Mouse (Mus musculus) midbrain, postnatal 0 days (tissue): ENCODE results near the gene Clic1. TPM values are rescaled to one million over a fixed set of nuclear protein-coding genes. Genes with fewer than 3 reads are reported as not detected.
A peak's percentile ranks its signal among the peaks of the same experiment; 100 is the strongest.

ENCODE experiments used
- ATAC-seq: fragments of 200-750 bp; cut with Nextera tagmentation; 2 replicates; pipeline ENCODE4 v1.8.0; 2017; ENCODE audit warnings: moderate number of reproducible peaks, mild to moderate bottlenecking, moderate TSS enrichment, moderate library complexity; ENCODE audit not compliant: low FRiP score
- DNase-seq: peaks from one replicate; pipeline ENCODE4 v3.0.0-alpha.2; 2015; ENCODE audit warnings: low spot score
- H3K27ac ChIP-seq: fragments of 300-500 bp; sonication (generic); 2 replicates; pipeline ENCODE4 v1.5.1; 2014; ENCODE audit warnings: low read depth, mild to moderate bottlenecking, low read length, mixed read lengths
- H3K27me3 ChIP-seq: fragments of 300-500 bp; sonication (generic); 2 replicates; pipeline ENCODE4 v1.6.1; 2014; ENCODE audit warnings: low read length, control low read depth, mixed read lengths; ENCODE audit not compliant: insufficient read depth
- H3K36me3 ChIP-seq: fragments of 300-500 bp; sonication (generic); 2 replicates; pipeline ENCODE4 v1.6.1; 2014; ENCODE audit warnings: low read length, control low read depth, mixed read lengths; ENCODE audit not compliant: insufficient read depth
- H3K4me1 ChIP-seq: fragments of 300-500 bp; sonication (generic); 2 replicates; pipeline ENCODE4 v1.6.1; 2014; ENCODE audit warnings: mild to moderate bottlenecking, control low read depth, antibody characterized with exemption, low read length, mixed read lengths; ENCODE audit not compliant: insufficient read depth
- H3K4me2 ChIP-seq: fragments of 300-500 bp; sonication (generic); 2 replicates; pipeline ENCODE4 v1.6.1; 2014; ENCODE audit warnings: low read depth, mild to moderate bottlenecking, low read length, mixed read lengths; ENCODE audit not compliant: poor library complexity, severe bottlenecking
- H3K4me3 ChIP-seq: fragments of 300-500 bp; sonication (generic); 2 replicates; pipeline ENCODE4 v1.5.1; 2014; ENCODE audit warnings: low read depth, mild to moderate bottlenecking, low read length, moderate library complexity
- H3K9ac ChIP-seq: fragments of 300-500 bp; sonication (generic); replicated peaks from 2 replicates; pipeline ENCODE4 v1.6.1; 2014; ENCODE audit warnings: mild to moderate bottlenecking, low read length, moderate library complexity, mixed read lengths; ENCODE audit not compliant: poor library complexity, severe bottlenecking
- H3K9me3 ChIP-seq: fragments of 300-500 bp; sonication (generic); 2 replicates; pipeline ENCODE4 v1.6.1; 2016; ENCODE audit warnings: low read length, control low read depth
- CTCF ChIP-seq: IDR thresholded peaks from 2 replicates; pipeline ENCODE4 v1.5.1; 2016; ENCODE audit warnings: antibody characterized with exemption, mild to moderate bottlenecking
- WGBS: fragments of 180-500 bp; shearing (Covaris S2); extraction: QIAGEN DNeasy Blood & Tissue Kit; methylation state at CpG from one replicate; pipeline ENCODE4 v1.1.7; 2014; 5-methylcytosine and 5-hydroxymethylcytosine counted together
- polyA plus RNA-seq: library from polyadenylated mRNA; unstranded; fragments of >200 nt; fragmentation: Nextera tagmentation; extraction: Ambion mirVana; gene quantifications from 2 replicates; pipeline ENCODE4 v1.2.1, GENCODE M21; 2015
- total RNA-seq: library from RNA; depleted of rRNA; stranded (reverse); fragments of >200 nt; gene quantifications from 2 replicates; pipeline ENCODE4 v1.2.3, GENCODE M21; 2014

The Clic1 gene
- total and polyA plus RNA-seq, 2 experiments from 2014 or later, result 33.4 to 41.9 TPM

DNA sequence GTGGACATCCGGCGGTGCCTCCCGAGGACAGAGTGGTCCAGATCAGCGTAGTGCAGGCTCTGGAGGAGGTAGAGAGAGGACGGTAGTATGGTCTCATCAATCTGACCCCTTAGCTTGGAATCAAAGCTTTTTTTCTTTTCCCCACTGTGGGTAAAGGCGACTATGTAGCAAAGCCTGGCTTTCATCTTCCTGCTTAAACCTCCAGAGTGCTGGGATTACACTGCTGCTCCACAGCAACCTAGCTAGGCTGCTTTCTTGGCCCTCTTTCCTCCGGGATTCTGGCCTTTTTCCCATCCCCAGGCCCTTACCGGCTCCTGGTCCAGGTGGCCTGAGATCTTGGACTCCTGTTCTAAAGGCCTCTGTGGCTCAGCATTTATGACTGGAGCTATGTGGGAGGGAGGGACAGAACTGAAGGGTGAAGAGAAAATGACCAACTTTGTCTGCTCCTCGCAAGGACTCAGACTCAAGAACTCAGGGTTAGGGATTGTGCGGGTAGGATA is 14.7 kb downstream of the Clic1 start:
- Histone ChIP-seq H3K4me1 (peaks cover 4% of the 10 kb centered on the region), H3K9ac (no peak overlapping the region), H3K27me3 (peaks cover 20% of the 10 kb centered on the region; the same call in 1 of the 2 replicates), H3K4me3 (no peak overlapping the region), H3K27ac (no peak overlapping the region), H3K4me2 (no peak overlapping the region), H3K9me3 (no peaks in the 10 kb centered on the region), H3K36me3 (peaks cover 6% of the 10 kb centered on the region; the same call in 1 of the 2 replicates)
- WGBS, result 44% methylated on average over 10 of the region's 10 CpGs
- ATAC-seq, result no peak
- TF ChIP-seq CTCF, result no peak
- no peak for DNase-seq

DNA sequence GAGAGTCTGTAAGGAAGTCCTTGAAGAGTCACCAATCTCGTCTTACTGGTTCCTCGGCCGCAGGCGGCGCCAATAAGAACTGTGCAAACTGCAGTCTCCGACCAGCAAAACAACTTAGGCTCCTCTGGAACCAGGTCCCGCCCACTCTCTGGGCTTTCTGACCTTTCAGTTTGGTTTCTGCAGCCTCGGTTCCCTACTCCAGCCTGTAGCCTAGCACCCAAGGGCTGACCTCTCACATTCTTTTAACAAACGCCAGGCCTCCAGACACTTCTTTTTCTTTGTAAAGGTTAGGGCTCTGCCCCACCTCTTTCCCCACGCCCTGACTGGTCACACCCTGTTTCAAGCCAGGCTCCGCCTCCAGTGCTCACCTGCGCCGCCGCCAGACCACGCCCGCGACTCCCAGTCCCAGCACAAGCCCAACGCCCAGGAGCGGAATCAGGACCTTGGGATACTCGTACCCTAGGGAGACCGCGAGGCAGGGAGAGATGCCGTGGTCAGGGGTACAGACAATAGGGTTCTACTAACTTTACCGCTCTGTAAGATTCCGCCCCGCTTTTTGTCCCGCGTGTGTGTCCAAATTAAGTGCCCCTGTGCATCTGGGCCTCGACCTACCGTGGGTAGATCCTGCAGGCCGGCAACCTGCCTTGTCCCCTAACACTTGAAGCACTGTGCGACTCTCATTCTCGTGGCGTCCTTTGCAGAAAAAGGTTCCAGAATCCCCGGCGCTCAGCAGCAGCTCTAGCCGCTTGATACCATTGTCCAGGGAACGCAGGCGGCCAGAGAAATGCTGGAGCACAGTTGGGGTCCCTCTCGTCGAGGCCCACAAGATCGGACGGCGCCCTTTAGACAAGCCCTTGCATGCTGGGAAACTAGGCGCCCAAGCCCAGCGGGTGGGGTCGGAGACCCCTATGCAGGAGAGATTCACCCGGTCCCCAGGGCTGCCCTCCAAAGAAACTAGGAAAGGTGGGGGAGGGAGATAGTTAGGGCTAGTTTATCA is 15.5 kb downstream of the Clic1 start, which contains the start of gene Ly6g6c:
Ly6g6c (plus strand) TSS at position 438 of the 997 bp plus-strand sequence.
- H3K36me3 ChIP-seq, result peaks cover 6% of the 10 kb centered on the region; the same call in 1 of the 2 replicates
- no peak for ATAC-seq
- no peak within 1 kb of the TSS for H3K9ac ChIP-seq
- H3K27me3 ChIP-seq, result peaks cover 20% of the 10 kb centered on the region; the same call in 1 of the 2 replicates
- H3K4me1 ChIP-seq, result peaks cover under 1% of the 10 kb centered on the region
- TF ChIP-seq CTCF, result no peak
- no peaks in the 10 kb centered on the region for H3K9me3 ChIP-seq
- H3K27ac ChIP-seq, result no peak within 1 kb of the TSS
- peak within 1 kb of the TSS; percentile 38 for H3K4me2 ChIP-seq
- H3K4me3 ChIP-seq, result peak within 1 kb of the TSS; percentile 16; the same call in 1 of the 2 replicates
- DNase-seq, result peak; percentile 28
- WGBS, result 4% methylated on average over 47 of the region's 48 CpGs

DNA sequence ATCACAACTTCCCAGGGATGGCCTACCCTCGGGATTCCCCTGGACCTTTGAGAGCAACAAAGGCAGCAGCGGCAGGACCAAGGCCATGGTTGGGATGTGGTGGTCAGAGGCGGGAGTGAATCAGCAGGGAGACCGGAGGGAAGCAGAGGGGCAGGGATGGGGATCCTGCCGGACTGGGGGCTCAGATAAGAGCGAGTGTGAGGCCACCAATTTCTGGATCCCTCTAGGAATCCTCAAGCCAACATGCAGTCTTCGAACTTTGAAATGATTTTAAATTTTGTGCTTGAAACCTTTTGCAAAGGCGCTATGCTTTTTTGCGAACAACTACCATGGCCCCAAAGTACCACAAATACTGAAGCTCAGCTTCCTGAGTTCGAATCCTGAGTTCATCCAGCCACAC is 16.3 kb downstream of the Clic1 start, which contains the start of gene Mpig6b:
Mpig6b (minus strand) TSS at position 101 of the 400 bp plus-strand sequence.
- peak within 1 kb of the TSS; percentile 38 for H3K4me2 ChIP-seq
- H3K9ac ChIP-seq, result no peak within 1 kb of the TSS
- H3K4me3 ChIP-seq, result peak within 1 kb of the TSS; percentile 16; the same call in 1 of the 2 replicates
- no peak for TF ChIP-seq CTCF
- H3K9me3 ChIP-seq, result no peaks in the 10 kb centered on the region
- WGBS, result 50% methylated on average over 10 of the region's 10 CpGs
- H3K4me1 ChIP-seq, result no peaks in the 10 kb centered on the region; the same call in 1 of the 2 replicates
- no peak within 1 kb of the TSS for H3K27ac ChIP-seq
- ATAC-seq (no peak), DNase-seq (no peak)
- peaks cover 20% of the 10 kb centered on the region; the same call in 1 of the 2 replicates for H3K27me3 ChIP-seq
- H3K36me3 ChIP-seq, result peaks cover 6% of the 10 kb centered on the region; the same call in 1 of the 2 replicates

DNA sequence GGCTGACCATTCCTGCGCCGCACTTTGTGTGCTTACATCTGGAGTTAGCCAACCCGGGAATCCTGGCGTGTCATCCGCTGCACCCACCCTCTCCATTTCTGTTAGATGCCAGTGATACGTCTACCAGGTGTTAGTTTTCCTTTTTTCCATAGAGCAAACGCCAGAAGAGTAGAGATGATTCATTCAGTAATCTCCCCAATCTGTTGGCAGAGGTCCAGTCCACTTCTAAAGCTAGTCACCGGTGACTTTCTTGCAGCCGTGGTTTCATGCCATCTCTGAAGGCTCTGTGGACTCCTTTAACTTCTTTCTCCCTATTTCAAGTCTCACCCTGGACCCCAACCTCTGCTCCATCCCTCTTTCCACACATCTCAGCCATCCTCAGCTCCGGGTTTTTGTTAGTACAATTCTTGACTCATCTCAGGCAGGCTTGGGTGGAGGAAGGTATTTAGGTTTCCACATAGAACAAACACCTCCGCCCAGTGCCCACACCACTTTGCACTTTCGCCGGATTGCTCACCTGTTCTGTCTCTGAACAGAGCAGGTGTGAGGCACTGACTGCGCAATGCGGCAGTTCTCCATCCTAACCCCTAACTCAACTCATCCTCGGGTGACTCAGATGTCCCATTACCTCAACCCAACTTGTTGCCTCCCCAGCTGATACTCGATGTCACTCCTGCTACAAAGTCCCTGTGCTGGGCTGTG is 18.6 kb downstream of the Clic1 start:
- Histone ChIP-seq H3K27me3 (peaks cover 19% of the 10 kb centered on the region; the same call in 1 of the 2 replicates), H3K36me3 (no peaks in the 10 kb centered on the region), H3K9ac (no peak overlapping the region), H3K9me3 (no peaks in the 10 kb centered on the region), H3K4me2 (no peak overlapping the region), H3K4me3 (no peak overlapping the region), H3K27ac (no peak overlapping the region), H3K4me1 (no peaks in the 10 kb centered on the region; the same call in 1 of the 2 replicates)
- DNase-seq (no peak), ATAC-seq (no peak)
- TF ChIP-seq CTCF, result no peak
- WGBS, result 85% methylated on average over 17 of the region's 17 CpGs

DNA sequence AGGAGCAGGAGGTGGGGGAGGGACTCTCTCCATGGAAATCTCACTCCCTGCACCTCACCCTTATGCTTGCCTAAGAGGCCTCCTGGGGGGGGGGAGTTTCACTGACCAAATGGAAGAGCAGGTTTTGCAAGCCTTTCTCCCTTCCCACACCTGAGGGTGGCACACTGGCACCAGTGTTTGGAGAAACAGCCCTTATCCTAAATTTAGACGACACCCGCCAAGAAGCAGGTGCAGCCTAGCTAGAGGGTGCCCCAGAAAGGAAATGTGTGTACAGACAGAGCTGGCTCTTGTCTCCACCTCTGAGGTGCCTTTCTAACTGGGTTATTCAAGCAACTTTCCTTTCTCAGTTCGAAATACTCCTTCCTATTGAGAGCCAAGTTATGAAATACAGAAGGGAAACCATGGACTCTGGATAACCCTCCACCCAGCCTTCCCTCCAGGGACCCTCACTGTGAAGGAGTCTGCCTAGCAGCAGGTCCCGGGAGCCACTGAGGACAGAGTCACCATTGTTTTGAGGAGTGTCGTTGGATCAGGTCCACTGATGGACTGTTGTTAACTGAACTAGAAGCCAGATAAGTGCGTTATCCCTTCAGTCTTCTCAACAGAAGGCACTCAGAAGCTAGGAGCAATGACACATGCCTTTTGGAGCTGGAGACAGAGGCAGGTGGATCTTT is 20.9 kb downstream of the Clic1 start:
- no peak overlapping the region for H3K9ac ChIP-seq
- no peaks in the 10 kb centered on the region for H3K9me3 ChIP-seq
- DNase-seq (no peak), ATAC-seq (no peak)
- WGBS, result 57% methylated on average over 6 of the region's 6 CpGs
- no peaks in the 10 kb centered on the region for H3K36me3 ChIP-seq
- H3K27ac ChIP-seq, result no peak overlapping the region
- H3K4me3 ChIP-seq, result no peak overlapping the region
- 0 out of 2 replicates have a peak, but pooled peaks cover under 1% of the 10 kb centered on the region for H3K27me3 ChIP-seq
- TF ChIP-seq CTCF, result no peak
- no peaks in the 10 kb centered on the region for H3K4me1 ChIP-seq
- no peak overlapping the region for H3K4me2 ChIP-seq
